Mouse (Mus musculus) brain, embryonic 14.5 days (tissue): ENCODE measurements around the gene Anks1b.

Source experiments
- CTCF ChIP-seq: fragments of 200-500 bp; IDR thresholded peaks from 2 replicates; pipeline ENCODE4 v1.5.1; 2012; ENCODE audit warnings: inconsistent platforms, mild to moderate bottlenecking, moderate library complexity, borderline replicate concordance; ENCODE audit not compliant: insufficient read depth, insufficient read length; ENCODE audit errors: extremely low read depth
- POLR2A ChIP-seq: fragments of 200-500 bp; IDR thresholded peaks from 2 replicates; pipeline ENCODE4 v1.6.1; 2012; ENCODE audit warnings: mild to moderate bottlenecking, inconsistent platforms, borderline replicate concordance; ENCODE audit not compliant: poor library complexity, insufficient read depth, insufficient read length, severe bottlenecking; ENCODE audit errors: extremely low read depth

DNA sequence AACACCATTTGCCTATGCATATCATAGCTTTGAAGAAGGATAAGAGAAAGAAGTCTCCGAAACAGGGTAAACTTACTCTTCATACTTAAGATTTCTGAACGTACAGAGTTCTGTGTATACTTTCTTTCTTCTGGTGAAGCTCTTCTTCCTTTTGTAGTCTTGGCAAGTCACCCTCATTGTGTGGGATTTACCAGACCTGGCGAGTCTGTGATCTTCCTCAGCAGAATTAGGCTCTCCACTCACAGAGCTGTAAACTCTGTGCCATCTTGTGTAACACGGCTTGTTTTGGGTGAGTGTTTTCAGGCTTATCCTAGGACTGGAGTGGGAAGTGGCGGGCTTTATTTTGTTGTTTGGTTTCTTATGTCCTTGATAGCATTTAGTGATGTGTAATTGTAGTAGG, 120.9 kb downstream of the Anks1b start:
- no peak for TF ChIP-seq CTCF
- TF ChIP-seq POLR2A, result no peak
